Mouse (Mus musculus) MEL (cell line): ENCODE measurements around the gene Rnd1. TPM values are rescaled to one million over a fixed set of nuclear protein-coding genes. Genes with fewer than 3 reads are reported as not detected.

Source experiments
- DNase-seq: peaks from one replicate; pipeline ENCODE4 v3.0.0; 2011; ENCODE audit warnings: low read depth, low spot score
- H3K27ac ChIP-seq: 2 replicates; pipeline ENCODE4 v1.5.1; 2012; ENCODE audit warnings: low read depth, mild to moderate bottlenecking, control low read depth, low read length, moderate library complexity; ENCODE audit not compliant: control insufficient read depth
- H3K27me3 ChIP-seq, 2 experiments: fragments of 150-350 bp in 1 of 2; sonication (generic) in 1 of 2; 2 replicates each; pipeline ENCODE4 v1.6.1; 2012; ENCODE audit warnings: low read length in 2 of 2, mild to moderate bottlenecking in 2 of 2, improper control_type of control experiment in 1 of 2, moderate library complexity in 1 of 2; ENCODE audit not compliant: insufficient read depth in 2 of 2, control insufficient read depth in 1 of 2
- H3K36me3 ChIP-seq, 2 experiments: 2 replicates each; pipeline ENCODE4 v1.6.1; 2012 to 2014; ENCODE audit warnings: low read length in 2 of 2, improper control_type of control experiment in 1 of 2, inconsistent platforms in 1 of 2, mild to moderate bottlenecking in 1 of 2; ENCODE audit not compliant: insufficient read depth in 2 of 2, control insufficient read depth in 1 of 2
- H3K4me1 ChIP-seq, 2 experiments: fragments of 150-350 bp in 1 of 2; sonication (generic) in 1 of 2; 2 replicates each; pipeline ENCODE4 v1.6.1; 2012; ENCODE audit warnings: low read length in 2 of 2, improper control_type of control experiment in 1 of 2, mild to moderate bottlenecking in 1 of 2; ENCODE audit not compliant: insufficient read depth in 2 of 2, control insufficient read depth in 1 of 2
- H3K4me3 ChIP-seq, 2 experiments: fragments of 150-350 bp in 1 of 2; sonication (generic) in 1 of 2; 2 replicates each; pipeline ENCODE4 v1.5.1; 2012; ENCODE audit warnings: low read depth in 2 of 2, low read length in 2 of 2, mild to moderate bottlenecking in 2 of 2, moderate library complexity in 2 of 2, control low read depth in 1 of 2, improper control_type of control experiment in 1 of 2; ENCODE audit not compliant: control insufficient read depth in 1 of 2, insufficient read depth in 1 of 2
- H3K79me2 ChIP-seq: 2 replicates; pipeline ENCODE4 v1.6.1; 2012; ENCODE audit warnings: mild to moderate bottlenecking, low read length, moderate library complexity; ENCODE audit not compliant: control insufficient read depth, poor library complexity, insufficient read depth
- H3K9ac ChIP-seq: 2 replicates; pipeline ENCODE4 v1.6.1; 2012; ENCODE audit warnings: low read depth, mild to moderate bottlenecking, control low read depth, low read length, moderate library complexity; ENCODE audit not compliant: control insufficient read depth, poor library complexity, severe bottlenecking
- H3K9me3 ChIP-seq: fragments of 150-350 bp; sonication (generic); replicated peaks from 2 replicates; pipeline ENCODE4 v1.6.1; 2012; ENCODE audit warnings: mild to moderate bottlenecking, low read length, improper control_type of control experiment, moderate library complexity; ENCODE audit not compliant: insufficient read depth
- BHLHE40 ChIP-seq: IDR thresholded peaks from 2 replicates; pipeline ENCODE4 v1.6.1; 2012; ENCODE audit warnings: low read depth, mild to moderate bottlenecking, inconsistent platforms, low read length, improper control_type of control experiment, borderline replicate concordance
- CHD1 ChIP-seq: IDR thresholded peaks from 2 replicates; pipeline ENCODE4 v1.6.1; 2012; ENCODE audit warnings: low read depth, mild to moderate bottlenecking, inconsistent platforms, low read length, improper control_type of control experiment
- CHD2 ChIP-seq: IDR thresholded peaks from 2 replicates; pipeline ENCODE4 v1.6.1; 2011; ENCODE audit warnings: low read length, improper control_type of control experiment
- CTCF ChIP-seq, 3 experiments: IDR thresholded peaks in 2 of 3; conservative IDR thresholded peaks in 1 of 3; 2 replicates each; pipeline ENCODE4 v1.5.1; 2011 to 2012; ENCODE audit warnings: low read length in 3 of 3, low read depth in 2 of 3, mild to moderate bottlenecking in 2 of 3, improper control_type of control experiment in 1 of 3, inconsistent platforms in 1 of 3, mixed read lengths in 1 of 3, moderate library complexity in 1 of 3; ENCODE audit not compliant: control insufficient read depth in 1 of 3, insufficient read depth in 1 of 3, poor library complexity in 1 of 3, severe bottlenecking in 1 of 3
- ELF1 ChIP-seq: IDR thresholded peaks from 2 replicates; pipeline ENCODE4 v1.6.1; 2014; ENCODE audit warnings: low read depth, mild to moderate bottlenecking, inconsistent platforms, low read length, improper control_type of control experiment, moderate library complexity
- GABPA ChIP-seq: IDR thresholded peaks from 2 replicates; pipeline ENCODE4 v1.6.1; 2012; ENCODE audit warnings: low read depth, mild to moderate bottlenecking, inconsistent platforms, low read length, improper control_type of control experiment, moderate library complexity
- MAFK ChIP-seq: IDR thresholded peaks from 2 replicates; pipeline ENCODE4 v1.6.1; 2011; ENCODE audit warnings: low read depth, mild to moderate bottlenecking, low read length, improper control_type of control experiment, borderline replicate concordance
- MXI1 ChIP-seq: IDR thresholded peaks from 2 replicates; pipeline ENCODE4 v1.6.1; 2011; ENCODE audit warnings: mild to moderate bottlenecking, low read depth, low read length, improper control_type of control experiment
- MYB ChIP-seq: IDR thresholded peaks from 2 replicates; pipeline ENCODE4 v1.6.1; 2011; ENCODE audit warnings: mild to moderate bottlenecking, low read depth, low read length, improper control_type of control experiment
- MYC ChIP-seq: IDR thresholded peaks from 2 replicates; pipeline ENCODE4 v1.6.1; 2011; ENCODE audit warnings: low read depth, mild to moderate bottlenecking, low read length, improper control_type of control experiment, moderate library complexity
- NELFE ChIP-seq: IDR thresholded peaks from 2 replicates; pipeline ENCODE4 v1.6.1; 2011; ENCODE audit warnings: low read depth, low read length, improper control_type of control experiment
- NRF1 ChIP-seq: IDR thresholded peaks from 2 replicates; pipeline ENCODE4 v1.6.1; 2014; ENCODE audit warnings: low read depth, mild to moderate bottlenecking, inconsistent platforms, low read length, improper control_type of control experiment, moderate library complexity; ENCODE audit not compliant: poor library complexity, insufficient read depth, severe bottlenecking
- POLR2A ChIP-seq, 2 experiments: IDR thresholded peaks; 2 replicates each; pipeline ENCODE4 v1.6.1; 2011 to 2012; ENCODE audit warnings: low read length in 2 of 2, mild to moderate bottlenecking in 2 of 2, control low read depth in 1 of 2, improper control_type of control experiment in 1 of 2, low read depth in 1 of 2, moderate library complexity in 1 of 2; ENCODE audit not compliant: control insufficient read depth in 1 of 2, insufficient read depth in 1 of 2, poor library complexity in 1 of 2
- POLR2AphosphoS2 ChIP-seq: IDR thresholded peaks from 2 replicates; pipeline ENCODE4 v1.6.1; 2011; ENCODE audit warnings: low read length, improper control_type of control experiment
- POLR2AphosphoS5 ChIP-seq: IDR thresholded peaks from 2 replicates; pipeline ENCODE4 v1.6.1; 2012; ENCODE audit warnings: low read depth, borderline replicate concordance, mild to moderate bottlenecking, inconsistent platforms, low read length, moderate library complexity, mixed read lengths
- RAD21 ChIP-seq: IDR thresholded peaks from 2 replicates; pipeline ENCODE4 v1.6.1; 2011; ENCODE audit warnings: mild to moderate bottlenecking, low read depth, low read length, improper control_type of control experiment
- RCOR1 ChIP-seq: IDR thresholded peaks from 2 replicates; pipeline ENCODE4 v1.6.1; 2012; ENCODE audit warnings: low read depth, mild to moderate bottlenecking, inconsistent platforms, low read length, improper control_type of control experiment
- SIN3A ChIP-seq: IDR thresholded peaks from 2 replicates; pipeline ENCODE4 v1.6.1; 2012; ENCODE audit warnings: low read length, improper control_type of control experiment, inconsistent platforms
- SMC3 ChIP-seq: IDR thresholded peaks from 2 replicates; pipeline ENCODE4 v1.6.1; 2011; ENCODE audit warnings: low read depth, low read length, improper control_type of control experiment
- TBP ChIP-seq: IDR thresholded peaks from 2 replicates; pipeline ENCODE4 v1.8.0; 2011; ENCODE audit warnings: low read depth, low read length, improper control_type of control experiment
- TCF12 ChIP-seq: IDR thresholded peaks from 2 replicates; pipeline ENCODE4 v1.6.1; 2014; ENCODE audit warnings: low read depth, mild to moderate bottlenecking, inconsistent platforms, low read length, improper control_type of control experiment, moderate library complexity
- UBTF ChIP-seq: IDR thresholded peaks from 2 replicates; pipeline ENCODE4 v1.6.1; 2012; ENCODE audit warnings: low read depth, mild to moderate bottlenecking, inconsistent platforms, low read length, improper control_type of control experiment, moderate library complexity, borderline replicate concordance; ENCODE audit not compliant: insufficient read depth
- USF1 ChIP-seq: IDR thresholded peaks from 2 replicates; pipeline ENCODE4 v1.6.1; 2014; ENCODE audit warnings: low read depth, mild to moderate bottlenecking, inconsistent platforms, low read length, improper control_type of control experiment, moderate library complexity
- USF2 ChIP-seq, 2 experiments: IDR thresholded peaks; 2 replicates each; pipeline ENCODE4 v1.6.1; 2011 to 2012; ENCODE audit warnings: improper control_type of control experiment in 2 of 2, low read length in 2 of 2, borderline replicate concordance in 1 of 2, inconsistent platforms in 1 of 2, low read depth in 1 of 2, mild to moderate bottlenecking in 1 of 2; ENCODE audit not compliant: insufficient read depth in 1 of 2
- ZKSCAN1 ChIP-seq: IDR thresholded peaks from 2 replicates; pipeline ENCODE4 v1.6.1; 2012; ENCODE audit warnings: low read depth, mild to moderate bottlenecking, inconsistent platforms, low read length, improper control_type of control experiment, moderate library complexity
- ZNF384 ChIP-seq: IDR thresholded peaks from 2 replicates; pipeline ENCODE4 v1.6.1; 2012; ENCODE audit warnings: low read depth, mild to moderate bottlenecking, inconsistent platforms, low read length, improper control_type of control experiment
- polyA plus RNA-seq, 2 experiments: library from polyadenylated mRNA; stranded (reverse) in 1 of 2; unstranded in 1 of 2; fragments of >175 nt in 1 of 2; fragments of >200 nt in 1 of 2; gene quantifications; 2 replicates each; pipeline versions ENCODE4 v1.2.1 to v1.2.4; 2012; ENCODE audit warnings: low replicate concordance in 2 of 2, low read depth in 1 of 2; ENCODE audit not compliant: insufficient read length in 2 of 2, insufficient read depth in 1 of 2, missing spikeins in 1 of 2
- total RNA-seq: library from RNA; depleted of rRNA; stranded (reverse); fragments of 300-350 nt; gene quantifications from 2 replicates; pipeline ENCODE4 v1.2.3, GENCODE M21; 2012

Gene Rnd1
- total and polyA plus RNA-seq, 3 experiments, result 5.5 to 6.0 TPM; not detected in 1

DNA sequence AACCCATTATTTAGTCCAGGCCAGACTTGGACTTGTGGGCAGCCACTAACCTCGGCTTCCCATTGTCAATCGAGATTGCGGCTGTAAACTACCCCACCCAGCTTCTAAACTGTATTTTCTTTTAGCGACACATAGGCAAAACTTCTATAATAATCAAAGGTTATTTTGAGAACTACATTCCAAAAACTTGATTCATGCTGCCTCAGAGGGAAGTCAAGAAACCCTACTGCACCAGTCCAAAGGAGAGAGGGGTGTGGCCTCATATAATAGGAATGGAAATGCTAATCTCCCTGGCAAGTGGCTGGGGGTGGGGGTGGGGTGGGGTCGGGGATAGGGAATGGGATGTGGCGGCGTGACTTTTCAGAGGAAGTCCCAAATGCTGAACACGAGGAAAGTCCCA is 51.2 kb downstream of the Rnd1 start:
- Histone ChIP-seq H3K36me3 (no peaks in the 10 kb centered on the region), H3K9me3 (no peaks in the 10 kb centered on the region), H3K79me2 (no peaks in the 10 kb centered on the region), H3K4me3 (no peak overlapping the region), H3K27me3 (peaks cover 19 to 30% of the 10 kb centered on the region in 2 experiments), H3K27ac (no peak overlapping the region), H3K4me1 (no peaks in the 10 kb centered on the region), H3K9ac (no peak overlapping the region)
- no peak for DNase-seq
- TF ChIP-seq TCF12 (no peak), NELFE (no peak), CHD2 (no peak), MAFK (no peak), POLR2AphosphoS5 (no peak), MXI1 (no peak), CTCF (IDR thresholded peaks at IDR 0.05 in 2 of 3, conservative IDR thresholded peaks at IDR 0.05 in 1 of 3; ENCODE audit: control insufficient read depth in 1 of 3, insufficient read depth in 1 of 3, low read depth in 2 of 3, low read length in 3 of 3, poor library complexity in 1 of 3, severe bottlenecking in 1 of 3) (no peak), POLR2AphosphoS2 (no peak), BHLHE40 (no peak), NRF1 (no peak), SMC3 (no peak), ELF1 (no peak), ZKSCAN1 (no peak), POLR2A (IDR thresholded peaks at IDR 0.05; ENCODE audit: control insufficient read depth in 1 of 2, insufficient read depth in 1 of 2, low read depth in 1 of 2, low read length in 2 of 2, poor library complexity in 1 of 2) (no peak), RCOR1 (no peak)

DNA sequence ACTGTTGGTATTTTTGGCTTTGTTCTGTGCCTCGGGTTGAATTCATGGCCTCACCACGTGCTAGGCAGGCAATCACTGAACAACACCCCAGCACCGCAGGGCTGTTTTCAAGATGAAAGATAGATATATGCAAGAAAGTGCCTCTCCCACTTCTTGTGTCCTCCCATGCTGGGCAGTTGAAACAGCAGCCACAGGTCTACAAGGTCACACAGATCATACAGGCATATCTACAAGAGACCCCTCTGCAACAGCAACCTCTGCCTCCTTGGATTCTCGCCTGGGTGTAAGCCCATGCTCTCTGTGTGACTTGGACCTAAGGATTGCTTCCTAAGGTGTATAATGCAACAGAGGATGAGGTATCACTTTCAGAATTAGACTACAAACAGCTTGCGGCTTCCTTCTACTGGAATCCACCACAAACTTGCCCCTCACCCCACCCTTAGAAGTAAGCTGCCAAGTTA is 53.9 kb downstream of the Rnd1 start:
- no peaks in the 10 kb centered on the region for H3K36me3 ChIP-seq
- TF ChIP-seq MXI1, result peak; percentile 20; the same call in 1 of the 2 replicates
- no peak for TF ChIP-seq TBP
- no peaks in the 10 kb centered on the region for H3K4me1 ChIP-seq
- no peak for DNase-seq
- H3K27me3 ChIP-seq, result peaks cover 20 to 34% of the 10 kb centered on the region in 2 experiments
- H3K4me3 ChIP-seq, result no peak overlapping the region
- no peak overlapping the region for H3K27ac ChIP-seq
- no peaks in the 10 kb centered on the region for H3K9me3 ChIP-seq
- no peaks in the 10 kb centered on the region for H3K79me2 ChIP-seq
- H3K9ac ChIP-seq, result no peak overlapping the region

DNA sequence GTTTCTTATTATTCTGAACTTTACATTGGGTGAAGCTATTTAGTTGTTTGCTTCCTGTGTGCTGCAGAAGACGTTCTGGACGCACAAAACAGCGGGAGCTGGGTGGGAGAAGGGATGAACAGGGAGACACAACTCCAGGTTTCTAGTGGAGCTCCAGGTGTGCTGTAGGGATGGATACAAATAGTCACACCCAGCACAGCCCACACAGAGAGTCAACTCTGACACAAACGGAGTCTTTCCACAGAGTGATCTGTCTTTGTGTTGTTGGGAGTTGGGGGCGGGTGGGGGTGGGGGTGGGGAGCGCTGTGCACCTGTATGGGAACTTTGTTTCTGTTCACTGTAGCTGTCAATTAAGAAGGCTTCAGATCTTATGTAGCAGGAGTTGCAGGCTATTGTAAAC is 54.5 kb downstream of the Rnd1 start:
- no peak for DNase-seq
- H3K4me1 ChIP-seq, result no peaks in the 10 kb centered on the region
- no peak overlapping the region for H3K4me3 ChIP-seq
- H3K79me2 ChIP-seq, result no peaks in the 10 kb centered on the region
- H3K9me3 ChIP-seq, result no peaks in the 10 kb centered on the region
- H3K27me3 ChIP-seq, result peaks cover 17 to 29% of the 10 kb centered on the region in 2 experiments
- no peak overlapping the region for H3K9ac ChIP-seq
- H3K36me3 ChIP-seq, result no peaks in the 10 kb centered on the region
- no peak overlapping the region for H3K27ac ChIP-seq
- no peak for TF ChIP-seq CHD1
- no peak for TF ChIP-seq ZNF384
- no peak for TF ChIP-seq RAD21
- no peak for TF ChIP-seq TCF12
- TF ChIP-seq GABPA, result no peak
- TF ChIP-seq MXI1, result no peak
- no peak for TF ChIP-seq UBTF
- TF ChIP-seq USF2 (IDR thresholded peaks at IDR 0.05; ENCODE audit: borderline replicate concordance in 1 of 2, insufficient read depth in 1 of 2, low read depth in 1 of 2, low read length in 2 of 2), result no peak
- no peak for TF ChIP-seq SIN3A
- no peak for TF ChIP-seq USF1
- no peak for TF ChIP-seq BHLHE40
- no peak for TF ChIP-seq MYB
- no peak for TF ChIP-seq MYC
- TF ChIP-seq POLR2AphosphoS2, result no peak
